Mouse (Mus musculus) G1E (cell line): ENCODE results near the gene Ssh2. TPM values are rescaled to one million over a fixed set of nuclear protein-coding genes. Genes with fewer than 3 reads are reported as not detected.
"Not testable (repeated sequence)": the region's sequence is repeated elsewhere in the genome, so short reads cannot be mapped to it uniquely, and the experiment has no call there.

ENCODE experiments used
- ATAC-seq: 2 replicates; pipeline ENCODE4 v1.8.0; 2016; ENCODE audit warnings: mild to moderate bottlenecking; ENCODE audit not compliant: insufficient number of reproducible peaks, poor library complexity, low FRiP score, severe bottlenecking; ENCODE audit errors: extremely low read depth
- DNase-seq: peaks from one replicate; pipeline ENCODE4 v3.0.0; 2012; ENCODE audit warnings: low spot score
- H3K27me3 ChIP-seq: 2 replicates; pipeline ENCODE4 v1.6.1; 2012; ENCODE audit warnings: mild to moderate bottlenecking, low read length, inconsistent platforms; ENCODE audit not compliant: insufficient read depth
- H3K36me3 ChIP-seq: replicated peaks from 2 replicates; pipeline ENCODE3; 2012; ENCODE audit warnings: mild to moderate bottlenecking, inconsistent platforms
- H3K4me1 ChIP-seq: 2 replicates; pipeline ENCODE4 v1.6.1; 2012; ENCODE audit warnings: low read depth, low read length, inconsistent platforms, mixed read lengths; ENCODE audit not compliant: insufficient read depth
- H3K4me3 ChIP-seq: 2 replicates; pipeline ENCODE4 v1.5.1; 2012; ENCODE audit warnings: low read depth, mild to moderate bottlenecking, inconsistent platforms, low read length, moderate library complexity, mixed read lengths
- H3K9me3 ChIP-seq: replicated peaks from 2 replicates; pipeline ENCODE4 v1.6.1; 2012; ENCODE audit warnings: inconsistent platforms
- CTCF ChIP-seq: IDR thresholded peaks from 2 replicates; pipeline ENCODE4 v1.5.1; 2012; ENCODE audit warnings: low read depth, low read length, inconsistent platforms, mixed read lengths
- GATA1 ChIP-seq: IDR thresholded peaks from 2 replicates; pipeline ENCODE4 v1.6.1; 2012; ENCODE audit warnings: borderline replicate concordance, low read length, inconsistent platforms, mixed read lengths
- GATA2 ChIP-seq: IDR thresholded peaks from 2 replicates; pipeline ENCODE4 v1.6.1; 2012; ENCODE audit warnings: low read depth, low read length, inconsistent platforms, borderline replicate concordance
- POLR2AphosphoS5 ChIP-seq: IDR thresholded peaks from 2 replicates; pipeline ENCODE4 v1.6.1; 2012; ENCODE audit warnings: low read depth, low read length, inconsistent platforms; ENCODE audit not compliant: insufficient replicate concordance
- TAL1 ChIP-seq: conservative IDR thresholded peaks from 2 replicates; pipeline ENCODE4 v1.6.1; 2012; ENCODE audit warnings: low read depth, low read length, inconsistent platforms, mixed read lengths
- polyA plus RNA-seq: library from polyadenylated mRNA; stranded (reverse); fragments of >175 nt; gene quantifications from 2 replicates; pipeline ENCODE4 v1.2.3, GENCODE M21; 2012
- total RNA-seq, 2 experiments: library from RNA; stranded (forward) in 1 of 2; stranded (reverse) in 1 of 2; fragments of 200-1000 nt in 1 of 2; fragments of >200 nt in 1 of 2; fragmentation: Nextera tagmentation in 1 of 2; gene quantifications; 2 replicates each; pipeline ENCODE4 v1.2.3; 2014 to 2017

Gene Ssh2
- total and polyA plus RNA-seq, 3 experiments, result 15.1 to 34.6 (median 25.0) TPM

DNA sequence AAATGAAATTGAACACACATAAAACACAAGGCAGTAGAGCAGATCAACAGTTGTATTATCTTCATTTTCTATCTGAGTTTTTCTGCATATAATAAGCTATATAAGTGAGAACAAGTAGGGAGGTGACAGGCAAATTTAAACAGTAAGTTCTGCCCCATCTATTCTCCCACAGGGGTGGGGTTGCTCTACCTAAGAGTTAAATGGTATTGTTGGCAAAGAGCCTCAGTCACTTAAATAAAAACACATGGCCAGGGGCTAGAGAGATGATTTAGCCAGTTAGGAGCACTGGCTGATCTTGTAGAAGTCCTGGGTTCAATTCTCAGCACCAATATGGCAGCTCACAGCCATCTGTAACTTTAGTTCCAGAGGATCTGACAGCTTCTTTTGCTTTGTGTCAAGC is 155.6 kb downstream of the Ssh2 start:
- Histone ChIP-seq H3K36me3 (no peaks in the 10 kb centered on the region), H3K27me3 (no peaks in the 10 kb centered on the region), H3K9me3 (no peaks in the 10 kb centered on the region), H3K4me1 (peaks cover 18% of the 10 kb centered on the region), H3K4me3 (no peak overlapping the region)
- no peak for ATAC-seq
- DNase-seq, result no peak
- no peak for TF ChIP-seq TAL1
- TF ChIP-seq POLR2AphosphoS5, result no peak
- no peak for TF ChIP-seq GATA2
- TF ChIP-seq CTCF, result no peak
- no peak for TF ChIP-seq GATA1

GRCm38 (mm10) chr11:77372196-77372904 is 156.3 kb downstream of the Ssh2 start:
- H3K9me3 ChIP-seq, result no peaks in the 10 kb centered on the region
- H3K4me3 ChIP-seq, result no peak overlapping the region
- H3K36me3 ChIP-seq, result no peaks in the 10 kb centered on the region
- TF ChIP-seq TAL1 (no peak), GATA2 (no peak), POLR2AphosphoS5 (no peak)
- no peaks in the 10 kb centered on the region for H3K27me3 ChIP-seq
- DNase-seq, result no peak
- ATAC-seq, result no peak
- peaks cover 18% of the 10 kb centered on the region for H3K4me1 ChIP-seq

- no peaks in the 10 kb centered on the region for H3K9me3 ChIP-seq
- TF ChIP-seq CTCF, result no peak
- no peak for TF ChIP-seq POLR2AphosphoS5
- no peak for TF ChIP-seq GATA2
- no peak for TF ChIP-seq GATA1
- TF ChIP-seq TAL1, result no peak
- ATAC-seq, result no peak
These were observed 162.5 kb downstream of the Ssh2 start for GRCm38 (mm10) chr11:77378622-77379021.

GRCm38 (mm10) chr11:77381174-77381573 is 165.1 kb downstream of the Ssh2 start:
- Histone ChIP-seq H3K4me3 (no peak overlapping the region), H3K27me3 (no peaks in the 10 kb centered on the region), H3K9me3 (no peaks in the 10 kb centered on the region), H3K36me3 (peaks cover 2% of the 10 kb centered on the region), H3K4me1 (no peaks in the 10 kb centered on the region; the same call in 1 of the 2 replicates)
- TF ChIP-seq GATA2 (no peak), GATA1 (no peak), TAL1 (no peak), CTCF (no peak), POLR2AphosphoS5 (no peak)
- no peak for ATAC-seq
- DNase-seq, result no peak

More at GRCm38 (mm10) chr11:77378622-77379021, 162.5 kb downstream of the Ssh2 start:
- no peaks in the 10 kb centered on the region for H3K4me1 ChIP-seq
- H3K36me3 ChIP-seq, result peaks cover 2% of the 10 kb centered on the region
- no peak overlapping the region for H3K4me3 ChIP-seq
- no peak for DNase-seq
- H3K27me3 ChIP-seq, result no peaks in the 10 kb centered on the region

DNA sequence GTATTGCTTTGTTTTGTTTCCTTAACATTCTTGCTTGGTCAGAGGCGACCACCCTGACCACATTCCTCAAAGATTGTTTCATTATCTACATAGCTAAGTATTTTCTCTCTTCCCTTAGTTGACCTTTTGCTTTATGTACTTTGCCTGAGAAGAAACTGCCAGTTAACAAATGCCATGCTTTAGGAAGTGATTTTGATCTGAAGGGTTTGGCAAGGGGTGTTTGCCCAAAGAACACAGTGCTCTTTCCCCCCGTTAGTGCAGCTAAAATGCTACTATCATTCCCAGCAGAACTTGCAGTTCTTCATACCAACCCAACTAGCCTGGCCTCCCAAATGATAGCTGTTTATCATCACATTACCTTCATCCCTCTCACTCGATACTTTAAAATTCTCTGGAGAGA is 168.1 kb downstream of the Ssh2 start:
- ATAC-seq (no peak), DNase-seq (no peak)
- no peaks in the 10 kb centered on the region for H3K27me3 ChIP-seq
- peaks cover 2% of the 10 kb centered on the region; the same call in 1 of the 2 replicates for H3K4me1 ChIP-seq
- peaks cover 3% of the 10 kb centered on the region; the same call in 1 of the 2 replicates for H3K9me3 ChIP-seq
- H3K4me3 ChIP-seq, result no peak overlapping the region
- no peak for TF ChIP-seq GATA2
- H3K36me3 ChIP-seq, result peaks cover 2% of the 10 kb centered on the region

- DNase-seq (no peak), ATAC-seq (no peak)
- no peak overlapping the region for H3K4me3 ChIP-seq
These were observed 169.9 kb downstream of the Ssh2 start for GRCm38 (mm10) chr11:77385706-77386690.

GRCm38 (mm10) chr11:77388197-77388596 is 172.1 kb downstream of the Ssh2 start:
- not testable (repeated sequence) for H3K4me3 ChIP-seq, DNase-seq, H3K36me3 ChIP-seq, H3K9me3 ChIP-seq, ATAC-seq, H3K4me1 ChIP-seq, H3K27me3 ChIP-seq

More at GRCm38 (mm10) chr11:77385706-77386690, 169.9 kb downstream of the Ssh2 start:
- peaks cover 4% of the 10 kb centered on the region; the same call in 1 of the 2 replicates for H3K9me3 ChIP-seq
- TF ChIP-seq POLR2AphosphoS5 (no peak), GATA2 (no peak), CTCF (no peak), TAL1 (no peak), GATA1 (no peak)
- no peaks in the 10 kb centered on the region for H3K36me3 ChIP-seq
- H3K4me1 ChIP-seq, result peaks cover 2% of the 10 kb centered on the region; the same call in 1 of the 2 replicates
- H3K27me3 ChIP-seq, result no peaks in the 10 kb centered on the region
